Mouse (Mus musculus) liver, embryonic 14.5 days (tissue): Measurements from ENCODE around the gene Gm21788. TPM values are rescaled to one million over a fixed set of nuclear protein-coding genes. Genes with fewer than 3 reads are reported as not detected.
"Not testable (repeated sequence)": the region's sequence is repeated elsewhere in the genome, so short reads cannot be mapped to it uniquely, and the experiment has no call there.

Experiments
- ATAC-seq: fragments of 200-750 bp; cut with Nextera tagmentation; 2 replicates; pipeline ENCODE4 v1.8.0; 2017; ENCODE audit warnings: moderate number of reproducible peaks, mild to moderate bottlenecking, moderate library complexity; ENCODE audit not compliant: insufficient read depth
- DNase-seq, 3 experiments: peaks; one replicate each; pipeline ENCODE4 v3.0.0-alpha.2; 2012 to 2013; ENCODE audit warnings: low read depth in 3 of 3, low spot score in 3 of 3
- H3K27ac ChIP-seq: fragments of 300-500 bp; sonication (generic); 2 replicates; pipeline ENCODE4 v1.5.1; 2014; ENCODE audit warnings: moderate library complexity, mild to moderate bottlenecking, control low read depth, inconsistent platforms
- H3K27me3 ChIP-seq: fragments of 300-500 bp; sonication (generic); 2 replicates; pipeline ENCODE4 v1.6.1; 2014; ENCODE audit warnings: mild to moderate bottlenecking, low read length, moderate library complexity; ENCODE audit not compliant: control insufficient read depth, insufficient read depth
- H3K36me3 ChIP-seq: fragments of 300-500 bp; sonication (generic); replicated peaks from 2 replicates; pipeline ENCODE4 v1.6.1; 2014; ENCODE audit warnings: low read depth; ENCODE audit not compliant: control insufficient read depth, insufficient read depth
- H3K4me1 ChIP-seq, 2 experiments: fragments of 200-500 bp in 1 of 2; fragments of 300-500 bp in 1 of 2; sonication (generic) in 1 of 2; replicated peaks; 2 replicates each; pipeline ENCODE4 v1.6.1; 2012 to 2014; ENCODE audit warnings: antibody characterized with exemption in 1 of 2, inconsistent platforms in 1 of 2, low read length in 1 of 2; ENCODE audit not compliant: control insufficient read depth in 2 of 2, insufficient read depth in 2 of 2
- H3K4me2 ChIP-seq: fragments of 300-500 bp; sonication (generic); 2 replicates; pipeline ENCODE4 v1.6.1; 2014; ENCODE audit warnings: low read depth, mild to moderate bottlenecking, control low read depth, moderate library complexity
- H3K4me3 ChIP-seq, 2 experiments: fragments of 200-500 bp in 1 of 2; fragments of 300-500 bp in 1 of 2; sonication (generic) in 1 of 2; 2 replicates each; pipeline ENCODE4 v1.5.1; 2012 to 2014; ENCODE audit warnings: low read depth in 2 of 2, low read length in 2 of 2, mild to moderate bottlenecking in 2 of 2, control low read depth in 1 of 2, inconsistent platforms in 1 of 2, moderate library complexity in 1 of 2; ENCODE audit not compliant: insufficient read depth in 1 of 2
- H3K9ac ChIP-seq: fragments of 300-500 bp; sonication (generic); replicated peaks from 2 replicates; pipeline ENCODE4 v1.6.1; 2014; ENCODE audit warnings: mild to moderate bottlenecking, control low read depth, moderate library complexity
- H3K9me3 ChIP-seq: fragments of 300-500 bp; sonication (generic); 2 replicates; pipeline ENCODE4 v1.6.1; 2016; ENCODE audit warnings: low read length, mixed read lengths; ENCODE audit not compliant: control insufficient read depth
- WGBS: fragments of 180-500 bp; shearing (Covaris S2); extraction: QIAGEN DNeasy Blood & Tissue Kit; methylation state at CpG from one replicate; pipeline ENCODE4 v1.1.7; 2014; ENCODE audit not compliant: insufficient replicate concordance; 5-methylcytosine and 5-hydroxymethylcytosine counted together
- polyA plus RNA-seq, 2 experiments: library from polyadenylated mRNA; depleted of rRNA in 1 of 2; stranded (reverse) in 1 of 2; unstranded in 1 of 2; fragments of >200 nt; fragmentation: Nextera tagmentation in 1 of 2; extraction: Ambion mirVana in 1 of 2; gene quantifications; 2 replicates each; pipeline versions ENCODE4 v1.2.1 to v1.2.3; 2012 to 2014

The Gm21788 gene
- not detected in 2 replicates for polyA plus RNA-seq (2012; rRNA removed)
- not detected in 2 replicates for polyA plus RNA-seq (2014; fragmentation: Nextera tagmentation; extraction: Ambion mirVana)

DNA sequence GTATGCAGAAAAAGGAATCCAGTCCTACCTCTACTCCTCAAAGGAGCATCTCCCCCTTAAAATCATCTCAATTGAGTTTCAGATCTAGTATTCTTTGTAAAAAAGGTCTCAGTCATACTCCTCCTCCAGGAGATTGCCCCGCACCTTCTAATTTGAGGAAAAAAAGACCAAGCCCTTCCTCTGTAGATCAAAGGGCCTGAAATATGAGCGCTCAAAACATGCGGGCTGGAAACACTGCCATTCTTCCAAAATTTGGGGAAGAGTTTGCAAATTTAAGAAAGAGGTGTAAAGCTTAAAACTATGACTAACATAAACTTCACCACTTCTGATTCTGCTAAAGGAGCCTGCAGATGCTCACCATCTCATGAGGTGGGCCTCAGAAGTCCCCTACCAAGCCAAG is at the start of gene Gm21788:
TSS of gene Gm21788 (plus strand) at position 301 of the 400 bp plus-strand sequence.
- H3K9me3 ChIP-seq, H3K9ac ChIP-seq, H3K4me2 ChIP-seq, H3K27ac ChIP-seq, DNase-seq, H3K4me1 ChIP-seq, H3K36me3 ChIP-seq, ATAC-seq, H3K4me3 ChIP-seq, H3K27me3 ChIP-seq: not testable (repeated sequence)
- no CpG with 5 or more reads among the region's 3 CpGs for WGBS

Other genes starting within 250 kb of the Gm21788 start
- gene Gm21244, start 235.7 kb upstream of the Gm21788 start, polyA plus RNA-seq (2012; rRNA removed): not detected in 2 replicates
- not detected in 2 replicates for gene Gm21244, start 235.7 kb upstream of the Gm21788 start, polyA plus RNA-seq (2014; fragmentation: Nextera tagmentation; extraction: Ambion mirVana)
- not detected in 2 replicates for gene Gm28998, start 151.2 kb upstream of the Gm21788 start, polyA plus RNA-seq (2012; rRNA removed)
- not detected in 2 replicates for gene Gm28998, start 151.2 kb upstream of the Gm21788 start, polyA plus RNA-seq (2014; fragmentation: Nextera tagmentation; extraction: Ambion mirVana)
- not detected in 2 replicates for gene Gm20826, start 233.5 kb downstream of the Gm21788 start, polyA plus RNA-seq (2012; rRNA removed)
- not detected in 2 replicates for gene Gm20826, start 233.5 kb downstream of the Gm21788 start, polyA plus RNA-seq (2014; fragmentation: Nextera tagmentation; extraction: Ambion mirVana)